Mouse (Mus musculus): ENCODE data around the gene Cyth2. TPM values are rescaled to one million over a fixed set of nuclear protein-coding genes. Genes with fewer than 3 reads are reported as not detected.

The Cyth2 gene
- total and polyA plus RNA-seq, 2 experiments from 2014 or later = 86.5 to 99.9 TPM

DNA sequence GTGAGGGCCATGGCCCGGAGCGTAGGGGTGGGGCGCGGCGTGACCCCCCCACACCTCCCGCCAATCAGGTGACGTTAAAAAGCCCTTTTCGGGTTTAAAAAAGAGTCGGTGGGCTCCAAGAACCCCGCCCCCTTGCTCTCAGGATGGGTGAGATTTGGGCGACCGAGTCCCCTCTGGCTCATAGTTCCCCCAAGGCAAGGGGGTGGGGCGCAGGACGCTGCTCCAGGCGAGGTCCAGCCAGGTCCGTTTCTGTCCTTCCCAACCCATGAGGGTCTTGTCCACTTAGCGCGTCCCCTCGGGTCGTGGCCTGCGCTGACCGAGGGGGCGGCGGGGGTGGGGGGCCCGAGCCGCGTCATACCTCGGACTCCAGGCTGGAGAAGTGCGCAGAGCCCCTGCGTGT lies 18.0 kb upstream of the Cyth2 start:
- H3K27ac ChIP-seq (ENCODE audit: low read depth) = no peak overlapping the region
- peak overlapping the region; percentile 54; the same call in 1 of the 2 replicates for H3K4me2 ChIP-seq (ENCODE audit: low read depth, low read length)
- H3K4me3 ChIP-seq (ENCODE audit: low read depth, low read length) = peak overlapping the region; percentile 36
- TF ChIP-seq CTCF (IDR thresholded peaks at IDR 0.05; ENCODE audit: low read depth) (no peak), EP300 (IDR thresholded peaks at IDR 0.05; ENCODE audit: low read depth) (no peak)
- no peak overlapping the region for H3K9ac ChIP-seq (replicated peaks; ENCODE audit: low read depth, low read length)
- H3K27me3 ChIP-seq (ENCODE audit: control insufficient read depth, insufficient read depth, low read length) = peaks cover 50% of the 10 kb centered on the region
- WGBS = 9% methylated on average over 28 of the region's 30 CpGs
- no peak for DNase-seq (ENCODE audit: low spot score)
- peaks cover 17% of the 10 kb centered on the region; the same call in 1 of the 2 replicates for H3K36me3 ChIP-seq (replicated peaks; ENCODE audit: control insufficient read depth, insufficient read depth, low read length)
- no peak for ATAC-seq (ENCODE audit: insufficient read depth, low read depth)
- H3K4me1 ChIP-seq (ENCODE audit: control insufficient read depth, insufficient read depth) = peaks cover 8% of the 10 kb centered on the region
- H3K9me3 ChIP-seq (replicated peaks; ENCODE audit: control insufficient read depth, low read length) = no peaks in the 10 kb centered on the region

GRCm38 (mm10) chr7:45831128-45831525 lies 16.7 kb upstream of the Cyth2 start:
- H3K4me2 ChIP-seq (ENCODE audit: low read depth, low read length) = peak overlapping the region; percentile 87

DNA sequence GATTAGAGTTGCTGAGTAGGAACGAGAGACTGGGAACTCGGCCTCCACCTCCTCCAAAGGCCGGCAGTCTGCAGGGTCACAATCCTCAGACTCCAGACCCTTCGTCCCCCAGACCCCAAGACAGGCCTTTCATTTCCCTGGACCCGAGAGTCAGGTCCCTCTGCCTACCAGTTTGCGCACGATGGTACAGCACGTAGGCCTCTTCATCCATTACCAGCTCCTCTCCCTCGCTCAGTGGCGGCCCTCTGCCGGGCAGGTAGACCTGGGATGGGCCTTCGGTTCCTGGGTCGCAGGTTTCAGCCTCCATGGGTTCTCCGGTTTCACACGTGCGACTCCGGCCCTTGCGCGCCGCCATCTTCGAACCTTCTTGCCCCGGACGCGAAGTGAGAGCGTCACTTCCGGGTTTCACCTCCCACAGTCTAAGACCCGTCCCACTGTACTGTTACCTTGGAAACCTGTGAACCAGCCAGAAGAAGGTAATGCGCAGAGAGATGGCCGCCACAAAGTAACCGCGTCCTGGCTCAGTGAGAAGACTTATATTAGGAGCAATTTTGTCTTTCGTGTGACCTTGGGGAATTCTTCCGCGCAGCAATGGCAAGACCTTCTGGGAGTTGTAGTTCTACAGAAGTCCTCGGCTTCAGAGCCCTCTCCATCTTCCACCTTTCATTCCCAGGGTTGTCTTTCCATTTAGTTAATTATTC lies 16.2 kb upstream of the Cyth2 start, which contains the start of gene Grwd1:
Gene Grwd1, minus strand, starts transcription at position 518 of the 701 bp plus-strand sequence.
- Histone ChIP-seq H3K4me2 (ENCODE audit: low read depth, low read length) (peak within 1 kb of the TSS; percentile 87), H3K27me3 (ENCODE audit: control insufficient read depth, insufficient read depth, low read length) (peaks cover 46% of the 10 kb centered on the region), H3K27ac (ENCODE audit: low read depth) (peak within 1 kb of the TSS; percentile 75), H3K9me3 (replicated peaks; ENCODE audit: control insufficient read depth, low read length) (no peaks in the 10 kb centered on the region), H3K9ac (replicated peaks; ENCODE audit: low read depth, low read length) (peak within 1 kb of the TSS; percentile 63), H3K4me3 (ENCODE audit: low read depth, low read length) (peak within 1 kb of the TSS; percentile 70), H3K4me1 (ENCODE audit: control insufficient read depth, insufficient read depth) (peaks cover 8% of the 10 kb centered on the region), H3K36me3 (replicated peaks; ENCODE audit: control insufficient read depth, insufficient read depth, low read length) (peaks cover 36% of the 10 kb centered on the region)
- 0% methylated on average over 35 of the region's 35 CpGs for WGBS
- peak; percentile 86 for ATAC-seq (ENCODE audit: insufficient read depth, low read depth)
- TF ChIP-seq CTCF (IDR thresholded peaks at IDR 0.05; ENCODE audit: low read depth) (no peak), EP300 (IDR thresholded peaks at IDR 0.05; ENCODE audit: low read depth) (no peak; the same call in 1 of the 2 replicates)
- peak; percentile 89 for DNase-seq (ENCODE audit: low spot score)

More at GRCm38 (mm10) chr7:45831128-45831525, 16.7 kb upstream of the Cyth2 start:
- H3K36me3 ChIP-seq (replicated peaks; ENCODE audit: control insufficient read depth, insufficient read depth, low read length) = peaks cover 30% of the 10 kb centered on the region
- peaks cover 50% of the 10 kb centered on the region for H3K27me3 ChIP-seq (ENCODE audit: control insufficient read depth, insufficient read depth, low read length)
- H3K27ac ChIP-seq (ENCODE audit: low read depth) = no peak overlapping the region; the same call in 1 of the 2 replicates
- 15% methylated on average over 5 of the region's 5 CpGs for WGBS
- no peaks in the 10 kb centered on the region for H3K9me3 ChIP-seq (replicated peaks; ENCODE audit: control insufficient read depth, low read length)
- H3K4me3 ChIP-seq (ENCODE audit: low read depth, low read length) = peak overlapping the region; percentile 70
- no peak for ATAC-seq (ENCODE audit: insufficient read depth, low read depth)
- peaks cover 8% of the 10 kb centered on the region for H3K4me1 ChIP-seq (ENCODE audit: control insufficient read depth, insufficient read depth)
- H3K9ac ChIP-seq (replicated peaks; ENCODE audit: low read depth, low read length) = no peak overlapping the region
- no peak for DNase-seq (ENCODE audit: low spot score)
- no peak for TF ChIP-seq CTCF (IDR thresholded peaks at IDR 0.05; ENCODE audit: low read depth)
- TF ChIP-seq EP300 (IDR thresholded peaks at IDR 0.05; ENCODE audit: low read depth) = no peak

- Histone ChIP-seq H3K36me3 (replicated peaks; ENCODE audit: control insufficient read depth, insufficient read depth, low read length) (peaks cover 50% of the 10 kb centered on the region), H3K27me3 (ENCODE audit: control insufficient read depth, insufficient read depth, low read length) (peaks cover 6% of the 10 kb centered on the region), H3K27ac (ENCODE audit: low read depth) (no peak overlapping the region), H3K9ac (replicated peaks; ENCODE audit: low read depth, low read length) (no peak overlapping the region), H3K9me3 (replicated peaks; ENCODE audit: control insufficient read depth, low read length) (no peaks in the 10 kb centered on the region), H3K4me2 (ENCODE audit: low read depth, low read length) (no peak overlapping the region), H3K4me3 (ENCODE audit: low read depth, low read length) (no peak overlapping the region), H3K4me1 (ENCODE audit: control insufficient read depth, insufficient read depth) (peaks cover 8% of the 10 kb centered on the region)
- WGBS = 79% methylated on average over 7 of the region's 7 CpGs
- TF ChIP-seq CTCF (IDR thresholded peaks at IDR 0.05; ENCODE audit: low read depth) (no peak), EP300 (IDR thresholded peaks at IDR 0.05; ENCODE audit: low read depth) (no peak)
- ATAC-seq (ENCODE audit: insufficient read depth, low read depth) = no peak
- DNase-seq (ENCODE audit: low spot score) = no peak
These were observed 12.2 kb upstream of the Cyth2 start for GRCm38 (mm10) chr7:45826631-45827030.

GRCm38 (mm10) chr7:45824598-45824997 lies 10.2 kb upstream of the Cyth2 start, which contains the start of gene Kcnj14:
Kcnj14 (minus strand) TSS chr7:45824782.
- WGBS = 44% methylated on average over 7 of the region's 7 CpGs
- no peak for DNase-seq (ENCODE audit: low spot score)
- H3K36me3 ChIP-seq (replicated peaks; ENCODE audit: control insufficient read depth, insufficient read depth, low read length) = peaks cover 50% of the 10 kb centered on the region

More at GRCm38 (mm10) chr7:45824598-45824997, 10.2 kb upstream of the Cyth2 start, which contains the start of gene Kcnj14:
- H3K27ac ChIP-seq (ENCODE audit: low read depth) = no peak within 1 kb of the TSS
- no peaks in the 10 kb centered on the region for H3K27me3 ChIP-seq (ENCODE audit: control insufficient read depth, insufficient read depth, low read length)
- TF ChIP-seq EP300 (IDR thresholded peaks at IDR 0.05; ENCODE audit: low read depth) (no peak), CTCF (IDR thresholded peaks at IDR 0.05; ENCODE audit: low read depth) (no peak)
- H3K9ac ChIP-seq (replicated peaks; ENCODE audit: low read depth, low read length) = no peak within 1 kb of the TSS
- 0 out of 2 replicates have a peak, but pooled peaks cover under 1% of the 10 kb centered on the region for H3K4me1 ChIP-seq (ENCODE audit: control insufficient read depth, insufficient read depth)
- no peak for ATAC-seq (ENCODE audit: insufficient read depth, low read depth)
- no peak within 1 kb of the TSS for H3K4me3 ChIP-seq (ENCODE audit: low read depth, low read length)
- no peak within 1 kb of the TSS for H3K4me2 ChIP-seq (ENCODE audit: low read depth, low read length)
- no peaks in the 10 kb centered on the region for H3K9me3 ChIP-seq (replicated peaks; ENCODE audit: control insufficient read depth, low read length)
